Mouse (Mus musculus): ENCODE data around the gene Ptpn6. TPM values are rescaled to one million over a fixed set of nuclear protein-coding genes. Genes with fewer than 3 reads are reported as not detected.
"Not testable (repeated sequence)": the region's sequence is repeated elsewhere in the genome, so short reads cannot be mapped to it uniquely, and the experiment has no call there.

Gene Ptpn6
- polyA plus RNA-seq, 1 experiment from 2014 or later, result 6.1 TPM

DNA sequence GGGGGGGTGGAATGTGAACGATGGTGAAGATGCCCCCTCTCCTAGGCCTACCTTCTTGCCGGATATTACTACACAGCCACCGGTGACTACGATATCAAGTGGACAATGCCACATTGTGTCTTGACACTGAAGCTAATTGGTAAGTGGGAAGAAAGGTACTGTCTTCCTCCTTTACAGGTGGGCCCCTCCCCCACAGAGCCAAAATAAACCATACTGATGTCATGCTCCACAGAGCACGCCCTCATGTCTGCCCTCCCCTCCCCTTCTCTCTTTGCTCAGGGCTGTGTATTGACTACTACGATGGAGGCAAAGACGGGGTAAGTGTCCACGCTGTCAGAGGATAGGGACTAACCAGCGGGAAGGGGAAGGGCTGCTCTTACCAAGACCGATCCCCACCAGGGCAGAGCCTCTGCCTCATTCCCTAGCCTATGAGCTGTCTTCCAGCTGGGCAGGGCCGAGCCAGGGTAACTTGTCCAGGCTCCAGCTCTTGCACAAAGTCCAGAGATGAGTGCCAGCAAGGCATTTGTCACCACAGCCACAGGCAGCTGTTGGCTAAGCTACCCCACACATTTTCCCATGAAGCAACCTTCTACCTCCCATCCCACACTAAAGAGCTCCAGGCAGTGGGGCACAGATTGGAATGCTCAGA is 38.4 kb downstream of the Ptpn6 start:
- no peaks in the 10 kb centered on the region for H3K9me3 ChIP-seq (replicated peaks)
- H3K36me3 ChIP-seq, result peaks cover 62% of the 10 kb centered on the region
- H3K4me1 ChIP-seq, result 0 out of 2 replicates have a peak, but pooled peaks cover 4% of the 10 kb centered on the region
- H3K4me3 ChIP-seq, result no peak overlapping the region
- 90% methylated on average over 11 of the region's 11 CpGs for WGBS
- no peak overlapping the region for H3K27ac ChIP-seq (replicated peaks)
- no peaks in the 10 kb centered on the region for H3K27me3 ChIP-seq (ENCODE audit: low read depth, poor library complexity, severe bottlenecking)
- no peak for DNase-seq (ENCODE audit: low spot score)

- no peak for DNase-seq (ENCODE audit: low spot score)
- 90% methylated on average over 4 of the region's 4 CpGs for WGBS
- Histone ChIP-seq H3K27ac (replicated peaks) (no peak overlapping the region), H3K4me3 (no peak overlapping the region), H3K36me3 (peaks cover 55% of the 10 kb centered on the region), H3K9me3 (replicated peaks) (no peaks in the 10 kb centered on the region), H3K27me3 (ENCODE audit: low read depth, poor library complexity, severe bottlenecking) (no peaks in the 10 kb centered on the region), H3K4me1 (0 out of 2 replicates have a peak, but pooled peaks cover 4% of the 10 kb centered on the region)
Measured at GRCm38 (mm10) chr6:124699366-124699765, 39.1 kb downstream of the Ptpn6 start.

DNA sequence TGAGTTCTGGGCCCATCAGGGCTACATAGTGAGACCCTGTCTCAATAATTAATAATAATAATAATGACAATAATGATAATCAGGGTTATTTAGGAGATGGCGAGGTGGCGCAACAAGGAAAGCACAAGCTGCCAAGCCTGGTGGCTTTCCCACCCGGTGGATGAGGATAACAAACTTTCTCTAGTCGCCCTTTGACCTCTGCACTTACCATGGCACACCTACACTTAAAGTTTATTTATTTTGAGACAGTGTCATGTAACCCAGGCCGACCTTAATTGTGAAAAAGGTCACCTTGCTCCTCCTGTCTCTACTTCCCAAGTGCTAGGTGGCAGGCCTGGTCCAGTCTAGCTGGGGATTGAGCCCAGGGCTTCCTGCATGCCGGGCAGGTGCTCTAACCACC is 39.8 kb downstream of the Ptpn6 start:
- no peak overlapping the region for H3K4me3 ChIP-seq
- no peaks in the 10 kb centered on the region for H3K9me3 ChIP-seq (replicated peaks)
- no peaks in the 10 kb centered on the region for H3K27me3 ChIP-seq (ENCODE audit: low read depth, poor library complexity, severe bottlenecking)
- no peak for DNase-seq (ENCODE audit: low spot score)
- H3K27ac ChIP-seq (replicated peaks), result no peak overlapping the region
- 89% methylated on average over 6 of the region's 6 CpGs for WGBS
- peaks cover 49% of the 10 kb centered on the region for H3K36me3 ChIP-seq
- H3K4me1 ChIP-seq, result 0 out of 2 replicates have a peak, but pooled peaks cover 4% of the 10 kb centered on the region

GRCm38 (mm10) chr6:124696441-124697150 is 41.9 kb downstream of the Ptpn6 start:
- Histone ChIP-seq H3K36me3 (peaks cover 27% of the 10 kb centered on the region), H3K27me3 (ENCODE audit: low read depth, poor library complexity, severe bottlenecking) (no peaks in the 10 kb centered on the region), H3K4me1 (0 out of 2 replicates have a peak, but pooled peaks cover 4% of the 10 kb centered on the region), H3K4me3 (no peak overlapping the region), H3K9me3 (replicated peaks) (no peaks in the 10 kb centered on the region), H3K27ac (replicated peaks) (no peak overlapping the region)
- whole genome bisulfite sequencing, result 94% methylated on average over 7 of the region's 7 CpGs
- no peak for DNase-seq (ENCODE audit: low spot score)

DNA sequence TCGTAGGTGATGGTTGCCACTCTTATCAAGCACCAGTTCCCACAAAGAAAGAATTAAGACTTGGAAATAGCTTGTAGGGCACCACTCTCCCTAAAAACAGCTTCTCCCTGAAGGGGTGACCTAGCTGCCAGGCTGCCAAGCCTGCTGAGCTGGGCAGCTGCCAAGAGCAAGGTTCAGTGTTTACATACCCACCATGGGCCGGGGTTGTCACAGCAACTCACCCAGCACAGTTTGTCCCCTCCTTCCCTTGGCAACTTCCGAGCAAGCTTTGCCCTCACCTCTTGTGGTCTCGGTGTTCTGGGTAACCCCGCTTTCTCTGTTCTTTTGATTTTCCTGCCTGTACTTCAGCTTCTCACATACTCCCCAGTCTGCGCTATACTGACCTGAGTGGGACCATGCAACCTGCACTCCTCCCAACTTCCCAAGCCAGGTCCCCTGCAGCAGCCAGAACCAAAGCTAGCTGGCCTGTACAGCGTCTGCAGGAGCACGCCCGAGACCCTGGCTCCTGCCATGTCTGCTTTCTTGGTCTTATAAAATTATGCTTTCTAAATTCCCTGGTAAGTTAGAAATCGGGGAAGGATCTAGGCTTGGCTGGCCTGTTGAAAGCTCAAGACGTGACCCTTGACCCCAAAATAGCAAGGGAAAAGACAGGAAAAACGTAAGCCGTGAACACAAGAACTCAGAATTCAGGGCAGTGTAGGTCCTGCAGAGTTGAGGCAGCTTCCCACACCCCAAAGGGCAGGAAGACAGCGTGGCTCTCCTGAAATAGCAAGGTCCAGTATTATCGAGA is 44.2 kb downstream of the Ptpn6 start:
- Histone ChIP-seq H3K27me3 (ENCODE audit: low read depth, poor library complexity, severe bottlenecking) (no peaks in the 10 kb centered on the region), H3K4me1 (0 out of 2 replicates have a peak, but pooled peaks cover 4% of the 10 kb centered on the region), H3K27ac (replicated peaks) (no peak overlapping the region), H3K9me3 (replicated peaks) (no peaks in the 10 kb centered on the region), H3K36me3 (peaks cover 5% of the 10 kb centered on the region), H3K4me3 (no peak overlapping the region)
- no peak for DNase-seq (ENCODE audit: low spot score)
- WGBS, result 83% methylated on average over 15 of the region's 15 CpGs

DNA sequence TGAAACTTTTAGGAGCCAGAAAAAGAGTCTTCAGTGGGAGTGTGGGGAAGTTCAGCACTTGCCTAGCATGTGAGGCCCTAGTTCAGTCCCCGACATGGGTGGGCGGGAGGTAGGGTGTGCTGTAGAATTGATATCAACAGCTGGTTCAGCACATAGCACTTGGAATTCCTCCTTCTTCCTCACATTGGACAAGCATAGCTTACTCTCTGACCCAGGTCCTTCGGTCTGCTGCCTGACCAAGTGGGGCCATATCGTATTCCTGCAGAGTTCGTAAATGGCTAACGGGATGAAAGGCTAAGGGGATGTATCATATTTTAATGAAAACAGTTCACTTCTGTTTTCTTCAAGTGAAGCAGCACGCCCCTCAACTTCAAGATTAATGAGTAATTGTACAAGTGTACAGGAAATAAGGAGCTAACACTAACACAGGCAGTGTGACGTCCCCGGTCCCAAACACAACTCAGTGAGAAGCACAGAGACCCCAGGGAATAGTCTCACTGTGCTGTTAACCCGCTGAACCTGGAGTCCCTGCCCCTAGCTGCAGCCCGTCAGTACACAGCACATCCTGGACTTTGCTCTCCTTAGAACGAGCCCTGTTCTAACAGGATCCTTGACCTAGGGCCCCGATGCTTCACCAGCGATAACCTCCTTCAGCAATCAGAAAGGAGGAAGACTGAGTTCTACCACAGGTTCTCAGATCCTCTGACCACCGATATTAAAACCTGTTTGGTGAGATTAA is 45.1 kb downstream of the Ptpn6 start:
- DNase-seq (ENCODE audit: low spot score), result no peak
- no peaks in the 10 kb centered on the region for H3K27me3 ChIP-seq (ENCODE audit: low read depth, poor library complexity, severe bottlenecking)
- H3K36me3 ChIP-seq, result no peaks in the 10 kb centered on the region
- no peak overlapping the region for H3K27ac ChIP-seq (replicated peaks)
- 0 out of 2 replicates have a peak, but pooled peaks cover 4% of the 10 kb centered on the region for H3K4me1 ChIP-seq
- H3K4me3 ChIP-seq, result no peak overlapping the region
- 82% methylated on average over 15 of the region's 15 CpGs for WGBS
- no peaks in the 10 kb centered on the region for H3K9me3 ChIP-seq (replicated peaks)

DNA sequence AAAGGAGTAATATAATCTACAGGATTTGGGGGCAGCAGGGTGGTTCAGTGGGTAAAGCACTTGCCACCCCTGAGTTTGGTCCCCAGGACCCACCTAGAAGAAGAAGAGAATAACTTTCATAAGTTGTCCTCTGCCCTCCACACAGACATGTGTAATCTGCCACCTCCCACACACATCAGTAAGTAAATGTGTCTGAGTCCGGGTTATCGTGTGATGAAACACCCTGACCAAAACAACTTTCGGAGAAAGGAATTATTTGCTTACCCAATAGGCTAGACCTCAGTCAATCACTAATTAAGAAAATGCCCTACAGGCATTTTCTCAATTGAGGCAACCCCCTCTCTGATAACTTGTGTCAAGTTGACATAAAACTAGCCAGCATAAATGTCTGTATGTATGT is 48.0 kb downstream of the Ptpn6 start:
- no peak for DNase-seq (ENCODE audit: low spot score)
- Histone ChIP-seq H3K27ac (replicated peaks) (no peak overlapping the region), H3K9me3 (replicated peaks) (no peaks in the 10 kb centered on the region), H3K36me3 (no peaks in the 10 kb centered on the region), H3K4me1 (no peaks in the 10 kb centered on the region), H3K4me3 (no peak overlapping the region), H3K27me3 (ENCODE audit: low read depth, poor library complexity, severe bottlenecking) (no peaks in the 10 kb centered on the region)
- 97% methylated on average over 3 of the region's 3 CpGs for WGBS

DNA sequence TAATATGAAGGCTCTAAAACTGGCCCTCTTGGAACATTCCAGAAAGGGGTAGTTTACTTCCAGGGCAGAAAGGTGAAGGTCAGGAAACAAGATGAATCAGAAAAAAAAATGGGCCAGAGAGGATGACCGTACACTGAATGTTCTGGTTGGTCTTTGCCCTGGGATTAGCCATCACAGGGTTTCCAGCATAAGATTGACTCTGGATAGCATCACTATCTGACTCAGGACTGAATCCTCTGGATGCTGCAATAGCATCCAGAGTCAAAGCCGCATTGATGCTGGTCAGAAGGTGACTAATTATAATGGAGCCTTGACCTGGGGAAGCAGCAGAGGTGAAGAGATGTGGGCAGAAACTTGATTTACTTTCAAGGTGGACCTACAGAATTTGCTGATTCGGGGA is 49.5 kb downstream of the Ptpn6 start:
- Histone ChIP-seq H3K27me3 (ENCODE audit: low read depth, poor library complexity, severe bottlenecking) (no peaks in the 10 kb centered on the region), H3K9me3 (replicated peaks) (no peaks in the 10 kb centered on the region), H3K27ac (replicated peaks) (no peak overlapping the region), H3K36me3 (no peaks in the 10 kb centered on the region), H3K4me3 (no peak overlapping the region), H3K4me1 (no peaks in the 10 kb centered on the region)
- DNase-seq (ENCODE audit: low spot score), result no peak
- 97% methylated on average over 3 of the region's 3 CpGs for WGBS

DNA sequence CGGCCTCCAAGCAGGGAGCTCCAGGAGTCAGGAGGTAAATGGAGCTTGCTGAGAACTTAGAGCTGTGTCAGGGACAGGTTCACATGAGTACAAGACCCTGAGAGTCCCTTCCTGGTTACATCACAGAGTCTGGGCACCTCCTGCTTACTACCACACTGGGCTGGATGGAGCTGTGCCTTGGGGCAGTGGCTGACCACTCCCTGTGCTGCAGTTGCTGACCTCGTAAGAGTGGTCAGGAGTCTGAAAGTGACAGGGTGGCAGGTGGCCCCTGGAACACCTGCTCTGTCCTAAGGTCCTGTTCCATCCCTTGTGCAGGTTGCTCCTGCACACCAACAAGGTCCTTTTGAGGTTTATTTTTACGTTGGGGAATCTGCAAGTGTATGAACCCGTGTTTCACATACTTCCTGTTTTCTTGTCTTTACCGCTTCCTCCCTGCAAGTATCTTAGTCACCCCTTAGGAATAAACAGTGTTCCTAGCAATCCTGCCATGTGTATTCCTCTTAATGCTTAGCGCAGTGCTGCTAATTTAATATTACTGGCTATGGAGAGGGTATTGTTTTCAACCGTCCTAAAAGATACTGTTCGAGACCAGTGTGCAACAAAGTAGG is 50.3 kb downstream of the Ptpn6 start:
- no peaks in the 10 kb centered on the region for H3K27me3 ChIP-seq (ENCODE audit: low read depth, poor library complexity, severe bottlenecking)
- no peaks in the 10 kb centered on the region for H3K9me3 ChIP-seq (replicated peaks)
- no peaks in the 10 kb centered on the region for H3K36me3 ChIP-seq
- H3K4me1 ChIP-seq, result no peaks in the 10 kb centered on the region
- 91% methylated on average over 8 of the region's 8 CpGs for WGBS
- no peak overlapping the region for H3K4me3 ChIP-seq
- H3K27ac ChIP-seq (replicated peaks), result no peak overlapping the region
- DNase-seq (ENCODE audit: low spot score), result no peak

- H3K4me1 ChIP-seq; H3K27me3 ChIP-seq (ENCODE audit: low read depth, poor library complexity, severe bottlenecking); DNase-seq (ENCODE audit: low spot score); H3K27ac ChIP-seq (replicated peaks); H3K4me3 ChIP-seq; H3K36me3 ChIP-seq; H3K9me3 ChIP-seq (replicated peaks): not testable (repeated sequence)
- 59% methylated on average over 1 of the region's 1 CpGs for WGBS
Measured at GRCm38 (mm10) chr6:124686644-124687043, 51.9 kb downstream of the Ptpn6 start.

DNA sequence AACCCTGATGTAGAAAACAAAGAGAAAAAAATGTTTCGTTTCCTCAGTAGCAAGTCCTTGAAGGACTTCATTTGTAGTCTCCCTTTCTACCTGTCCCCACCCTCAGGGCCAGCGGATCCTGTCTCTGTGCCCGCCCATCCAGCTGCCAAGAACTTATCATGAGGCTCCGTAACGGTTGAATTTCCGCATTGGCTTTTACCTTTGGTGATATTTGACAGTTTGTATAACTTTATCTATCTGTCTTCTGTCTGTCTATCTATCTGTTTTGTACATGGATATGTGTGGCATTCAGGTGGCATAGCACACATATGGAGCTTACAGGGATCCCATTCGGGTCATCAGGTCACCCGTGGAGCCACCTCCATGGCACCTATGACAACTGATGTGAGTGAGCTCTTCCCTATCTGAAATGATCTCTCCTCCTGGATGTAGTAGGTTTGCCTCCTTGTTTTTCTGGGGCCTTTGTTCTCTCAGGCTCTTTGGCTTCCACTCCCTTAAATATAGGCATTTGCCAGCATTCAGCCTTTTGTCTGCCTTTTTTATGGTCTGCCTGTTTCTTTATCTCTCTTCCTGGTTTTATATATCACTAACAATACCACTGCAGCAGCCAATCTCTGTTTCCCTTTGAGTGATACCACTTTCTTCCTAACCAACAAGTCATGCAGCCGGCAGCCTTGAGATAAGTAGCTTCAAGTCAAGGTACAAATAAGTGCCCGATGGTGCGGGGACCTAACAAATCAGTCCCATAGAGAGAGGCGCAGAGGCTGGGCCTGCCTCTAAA is 52.7 kb downstream of the Ptpn6 start:
- Histone ChIP-seq H3K36me3 (no peaks in the 10 kb centered on the region), H3K4me3 (no peak overlapping the region), H3K27ac (replicated peaks) (no peak overlapping the region), H3K27me3 (ENCODE audit: low read depth, poor library complexity, severe bottlenecking) (no peaks in the 10 kb centered on the region), H3K4me1 (no peaks in the 10 kb centered on the region), H3K9me3 (replicated peaks) (no peaks in the 10 kb centered on the region)
- DNase-seq (ENCODE audit: low spot score), result no peak
- 90% methylated on average over 12 of the region's 12 CpGs for WGBS
